Mouse (Mus musculus) mouse embryonic stem cell (cell line): ENCODE measurements at regions not wholly inside any gene's neighbourhood (a gene's known extent, or its start where the extent isn't known, plus 50 kb on each side); places are given as distances from the start of the nearest gene placed in this dataset.

ENCODE experiments used
- in situ Hi-C, 2 experiments: fragments of 300-500 bp; cut with MboI; formaldehyde crosslinking; loops; 1 replicate in 1 of 2; 3 replicates in 1 of 2; pipeline ENCODE4 v1.14.3; 2019 to 2020; ENCODE audit warnings: low sequenced_read_pairs in 2 of 2, low pct_unique_long_range_greater_than_20kb in 1 of 2, mixed read lengths in 1 of 2; ENCODE audit not compliant: unreplicated experiment in 1 of 2

- in situ Hi-C loops: no loop called here
These were observed 57.6 kb upstream of the D1Pas1 start for GRCm38 (mm10) chr1:186909518-186910105.

DNA sequence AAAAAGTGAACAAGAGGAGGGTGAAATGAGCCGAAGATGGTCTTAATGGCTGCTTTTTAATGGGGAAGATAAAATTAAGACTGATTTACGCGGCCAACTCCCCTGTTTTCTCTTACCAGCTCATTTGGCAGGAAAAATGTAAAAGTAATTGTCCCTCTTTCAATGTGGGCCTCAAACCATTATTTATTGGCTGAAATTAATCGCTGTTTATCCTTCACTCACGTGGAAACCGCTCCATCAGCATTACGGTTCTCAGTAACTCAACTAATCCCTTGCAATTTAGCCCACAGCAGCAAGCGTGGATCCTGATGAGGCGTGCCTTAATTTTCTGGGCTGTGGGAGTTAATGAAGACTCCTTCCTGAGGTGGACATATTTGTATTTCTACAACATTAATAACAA, 58.1 kb upstream of the D1Pas1 start:
- in situ Hi-C loops: no loop called here

GRCm38 (mm10) chr1:186907409-186908170, 59.6 kb upstream of the D1Pas1 start:
- in situ Hi-C loops: no loop called here

DNA sequence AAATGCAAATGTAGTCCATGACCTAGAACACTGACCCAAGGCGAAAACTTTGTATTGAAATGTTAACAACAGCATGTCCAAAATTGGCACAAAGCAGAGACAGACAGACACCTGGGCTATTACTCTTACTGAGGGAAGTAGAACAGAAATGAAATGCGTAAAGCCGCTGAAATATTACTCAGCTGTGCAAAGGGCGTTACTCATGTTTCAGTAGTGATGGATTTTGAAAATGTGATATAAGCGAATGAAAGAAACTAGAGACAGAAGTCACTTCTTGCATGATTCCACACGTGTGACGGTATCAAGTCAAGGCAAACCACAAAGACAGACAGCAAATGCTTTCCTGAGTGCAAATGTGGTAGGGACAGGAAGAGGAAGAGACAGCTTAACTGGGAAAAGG, 61.3 kb upstream of the D1Pas1 start:
- in situ Hi-C loops: no loop called here

GRCm38 (mm10) chr1:186901548-186901947, 65.7 kb upstream of the D1Pas1 start:
- in situ Hi-C loops: no loop called here

GRCm38 (mm10) chr1:186898203-186898602, 69.0 kb upstream of the D1Pas1 start:
- in situ Hi-C loops: no loop called here

- in situ Hi-C loops: no loop called here
These were observed 77.7 kb upstream of the D1Pas1 start for GRCm38 (mm10) chr1:186889584-186889852.

- in situ Hi-C loops: no loop called here
These were observed 78.2 kb upstream of the D1Pas1 start for GRCm38 (mm10) chr1:186888767-186889583.

- in situ Hi-C loops: no loop called here
These were observed 80.1 kb upstream of the D1Pas1 start for GRCm38 (mm10) chr1:186887127-186887526.

DNA sequence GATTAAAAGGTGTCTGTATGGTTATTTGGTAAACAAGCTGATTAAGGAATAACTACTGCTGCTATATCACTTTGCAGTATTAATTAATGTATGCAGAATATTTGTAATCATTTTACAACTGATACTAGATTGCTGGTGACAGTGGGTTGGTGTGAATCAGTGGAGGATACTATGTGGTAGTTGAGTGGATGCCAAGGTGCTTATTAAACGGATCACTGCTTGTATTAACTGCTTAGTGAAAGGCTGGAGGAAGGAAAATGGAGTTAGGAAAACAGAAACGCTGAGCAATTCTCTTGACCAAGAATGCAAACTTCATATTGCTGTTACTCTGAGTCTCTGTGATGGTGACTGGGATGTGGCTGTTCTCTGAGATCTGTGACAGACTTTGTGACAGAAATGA, 86.8 kb upstream of the D1Pas1 start:
- in situ Hi-C loops: no loop called here

DNA sequence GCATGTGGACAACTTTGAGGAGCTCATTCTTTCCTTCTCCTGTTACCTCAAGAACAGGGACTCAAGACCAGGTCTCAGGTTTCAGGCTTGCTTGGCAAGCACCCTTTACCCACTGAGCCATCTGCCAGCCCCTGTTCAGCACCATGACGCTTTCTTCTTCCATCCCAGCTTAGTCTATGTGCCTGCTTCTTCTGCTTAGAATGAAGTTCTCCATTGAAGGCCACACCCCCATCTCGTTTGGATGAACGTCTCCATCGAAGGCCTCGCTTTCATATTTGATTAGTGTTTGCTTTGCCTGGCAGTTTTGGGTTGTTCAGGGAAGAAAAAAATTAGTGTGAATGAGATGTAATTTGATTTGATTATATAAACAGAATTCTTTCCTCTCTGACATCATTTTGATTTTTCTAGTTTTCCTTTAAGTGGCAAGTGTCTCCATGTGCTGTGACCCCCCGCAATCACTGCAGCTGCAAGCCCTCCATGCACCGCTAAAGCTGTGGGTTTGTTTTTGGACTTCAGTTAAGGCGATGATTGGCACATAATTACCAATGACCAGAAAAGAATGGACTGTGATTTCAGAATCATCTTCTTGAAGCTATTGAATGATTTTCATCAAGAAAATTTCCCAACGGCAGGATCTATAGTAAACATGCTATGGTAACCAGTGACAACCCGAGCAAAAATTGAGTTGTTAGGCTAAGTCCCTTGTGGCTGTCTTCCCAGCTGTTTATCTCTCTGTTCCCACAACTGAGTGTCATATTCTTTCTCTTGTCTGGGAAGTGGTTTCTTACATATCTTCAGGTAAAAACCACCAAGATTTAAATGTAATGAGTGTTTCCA, 106.4 kb upstream of the D1Pas1 start:
- in situ Hi-C loops: no loop called here

- in situ Hi-C loops: no loop called here
These were observed 108.9 kb upstream of the D1Pas1 start for GRCm38 (mm10) chr1:186858285-186858684.

DNA sequence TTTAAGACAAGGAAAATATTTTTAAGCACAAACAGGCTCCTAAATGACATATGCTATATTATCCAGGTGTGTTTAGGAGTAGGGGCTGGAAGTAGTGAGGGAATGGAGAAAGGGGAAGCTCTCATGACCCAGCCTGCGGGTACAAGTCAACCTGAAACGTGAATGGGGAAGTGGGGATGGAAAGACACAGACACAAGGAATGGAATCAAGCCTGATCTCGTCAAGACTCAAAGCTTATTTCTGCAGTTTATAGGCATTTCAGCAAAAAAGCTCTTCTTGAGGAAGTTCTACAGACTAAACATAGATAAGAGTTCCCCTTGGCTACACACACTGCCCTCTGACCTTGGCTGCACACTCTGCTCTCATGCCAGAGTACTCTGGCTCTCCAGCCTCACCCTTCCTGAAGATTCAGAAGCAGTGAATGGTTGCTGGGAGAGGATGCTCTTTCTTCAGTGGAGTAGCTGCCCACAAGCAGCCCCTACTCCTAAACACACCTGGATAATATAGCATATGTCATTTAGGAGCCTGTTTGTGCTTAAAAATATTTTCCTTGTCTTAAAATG, 106.4 kb upstream of the Rrp15 start:
- in situ Hi-C loops: no loop called here

- in situ Hi-C loops: no loop called here
These were observed 96.1 kb upstream of the Rrp15 start for GRCm38 (mm10) chr1:186845256-186845655.

DNA sequence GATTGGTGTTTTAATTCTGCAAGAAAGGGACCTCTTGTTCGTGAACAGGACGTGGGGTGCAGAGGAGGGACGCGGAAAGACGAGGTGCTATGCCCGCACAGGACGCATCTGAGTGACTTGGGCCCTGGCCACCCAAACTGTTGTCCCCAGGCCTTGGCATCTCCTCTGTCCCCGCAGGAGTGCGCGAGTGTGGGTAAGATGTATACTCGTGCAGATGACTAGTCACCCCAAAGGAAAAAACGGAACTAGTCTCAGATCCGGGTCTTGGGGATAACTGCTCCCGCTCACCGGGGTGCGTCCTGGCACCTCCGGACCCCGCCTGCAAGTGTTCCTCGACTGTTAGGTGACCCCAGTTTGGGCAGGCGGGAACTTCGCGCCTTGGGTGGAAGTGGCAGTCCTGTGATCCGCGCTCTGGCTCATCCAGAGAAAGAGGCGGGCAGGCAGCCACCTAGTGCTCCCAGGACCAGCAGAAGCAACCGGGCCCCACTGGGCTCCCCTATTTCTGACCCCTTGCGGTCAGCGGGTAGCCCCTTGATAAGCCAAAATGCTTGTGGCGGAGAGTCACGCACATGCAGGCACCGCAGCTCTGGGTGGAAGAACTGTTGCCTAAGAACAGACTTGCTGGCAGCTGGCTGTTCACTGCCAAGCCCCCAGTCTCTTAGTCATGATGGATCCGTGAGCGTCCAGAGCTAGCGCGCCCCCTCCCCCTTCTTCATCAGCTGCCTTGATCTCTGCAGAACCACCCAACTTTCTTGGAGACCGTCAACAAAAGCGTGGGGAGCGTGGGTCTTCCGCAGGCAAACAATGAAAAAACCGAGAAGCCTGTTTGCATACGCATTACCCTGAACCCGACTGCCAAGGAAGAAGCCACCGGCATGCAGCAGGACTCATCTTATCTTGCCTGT, 85.0 kb upstream of the Rrp15 start:
- in situ Hi-C loops: loop anchor here in 1 of 2 experiments (10.0 kb wide), 1 partner anchor 121 kb away; no protein-coding TSS in a partner anchor

DNA sequence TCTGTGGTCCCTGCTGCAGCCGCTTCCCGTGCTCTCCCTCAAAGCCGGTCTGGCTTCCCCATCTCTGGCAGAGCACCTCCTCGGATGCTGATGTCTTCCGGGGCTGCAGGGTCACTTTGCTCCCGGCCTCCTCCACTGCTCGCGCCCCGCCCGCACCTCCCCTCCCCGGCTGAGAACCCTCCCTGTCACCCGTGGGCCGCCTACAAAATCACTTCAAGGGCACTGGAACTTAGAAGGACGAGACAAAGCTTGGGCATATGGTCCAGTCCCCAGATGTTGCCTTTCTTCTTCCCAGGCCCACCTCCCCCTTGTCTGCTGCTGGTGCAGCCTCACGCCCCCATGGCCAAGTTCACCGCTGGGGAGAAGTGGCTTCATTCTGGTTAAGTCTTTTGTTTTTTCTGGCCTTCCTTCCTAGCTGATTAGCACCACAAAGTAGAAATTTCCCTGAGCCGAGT, 84.3 kb upstream of the Rrp15 start:
- in situ Hi-C loops: loop anchor here in 1 of 2 experiments (10.0 kb wide), 1 partner anchor 121 kb away; no protein-coding TSS in a partner anchor

GRCm38 (mm10) chr1:186827773-186828172, 78.6 kb upstream of the Rrp15 start:
- in situ Hi-C loops: loop anchor here in 1 of 2 experiments (10.0 kb wide), 1 partner anchor 127 kb away; no protein-coding TSS in a partner anchor
